Mouse (Mus musculus): ENCODE measurements around the gene Sort1.
A peak's percentile ranks its signal among the peaks of the same experiment; 100 is the strongest.

The Sort1 gene

DNA sequence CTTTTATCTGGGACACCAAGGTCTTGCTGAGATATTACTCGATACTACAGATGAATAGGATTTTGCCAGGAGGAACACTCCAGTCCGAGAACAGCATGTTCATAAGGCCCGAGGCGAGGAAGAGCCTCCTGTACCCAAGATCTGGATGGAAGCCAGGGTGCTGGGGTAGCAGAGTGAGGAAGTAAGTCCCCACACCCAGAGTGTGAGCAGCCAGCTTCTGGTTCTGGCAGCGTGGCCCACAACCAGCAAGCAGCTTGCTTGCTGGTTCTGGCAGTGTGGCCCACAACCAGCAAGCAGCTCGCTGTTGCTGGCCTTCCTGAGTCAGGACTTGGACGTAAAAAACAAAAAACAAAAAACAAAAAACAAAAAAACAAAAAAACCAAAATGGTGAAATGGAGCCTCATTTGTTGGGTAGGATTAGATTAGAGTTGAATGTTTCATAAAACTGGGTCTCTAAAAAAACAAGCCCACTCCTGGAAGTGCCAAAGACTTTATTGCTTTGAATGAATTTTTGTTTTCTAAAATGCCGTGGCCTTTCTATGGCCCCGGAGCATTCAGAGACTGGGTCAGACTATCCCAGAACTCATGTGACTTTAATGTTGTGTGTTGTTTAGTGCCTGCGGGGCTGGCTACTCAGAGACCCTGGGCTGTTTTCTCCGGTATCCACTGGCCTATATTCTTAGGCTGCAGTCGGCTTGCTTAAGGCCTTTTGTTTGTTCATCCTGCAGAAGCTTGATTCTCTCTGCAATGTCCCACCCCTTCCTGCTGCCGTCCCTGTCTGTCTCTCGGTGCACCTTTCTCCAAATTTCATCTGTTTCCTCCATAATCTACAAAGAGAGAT is 11.7 kb downstream of the Sort1 start:
- ATAC-seq (ENCODE audit: low TSS enrichment): peak; percentile 50

DNA sequence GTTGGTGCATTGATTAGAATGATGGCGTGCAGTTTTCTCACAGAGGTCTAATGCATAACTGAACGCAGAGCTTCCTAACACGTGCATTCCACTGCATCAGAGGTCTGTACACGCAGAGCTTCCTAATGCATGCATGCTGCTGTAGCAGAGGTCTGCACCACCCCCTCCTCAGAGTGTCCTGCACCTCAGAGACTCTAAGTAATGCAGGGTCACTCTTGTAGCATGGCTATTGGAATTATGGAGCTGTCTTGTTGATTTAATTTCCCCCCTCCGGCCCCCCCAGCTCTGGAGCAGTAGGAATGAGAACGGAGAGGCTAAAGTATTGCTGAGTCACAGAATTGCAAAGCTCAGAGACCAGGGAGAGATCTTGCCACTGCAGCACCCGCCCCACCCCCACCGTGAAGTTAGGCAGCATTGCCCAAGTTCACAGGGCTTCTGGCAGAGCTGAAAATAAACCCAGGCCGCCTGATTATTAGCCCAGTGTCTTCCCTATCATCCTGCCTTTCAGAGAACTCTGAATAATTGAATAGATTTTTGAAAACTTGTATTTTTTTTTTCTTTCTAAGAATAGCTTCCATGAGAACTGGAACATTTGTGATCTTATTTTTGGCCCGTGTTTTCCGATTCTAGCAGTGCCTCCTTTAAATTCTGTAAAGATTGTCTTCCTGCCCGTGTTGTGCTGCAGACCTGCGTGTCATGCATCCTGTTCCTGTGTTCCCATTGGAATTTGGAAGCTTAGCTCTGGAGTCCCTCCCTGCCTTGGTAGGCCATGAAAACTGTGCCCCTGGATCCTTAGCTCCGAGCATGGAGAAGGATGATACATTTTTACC is 12.6 kb downstream of the Sort1 start:
- ATAC-seq (ENCODE audit: low TSS enrichment): peak; percentile 33

DNA sequence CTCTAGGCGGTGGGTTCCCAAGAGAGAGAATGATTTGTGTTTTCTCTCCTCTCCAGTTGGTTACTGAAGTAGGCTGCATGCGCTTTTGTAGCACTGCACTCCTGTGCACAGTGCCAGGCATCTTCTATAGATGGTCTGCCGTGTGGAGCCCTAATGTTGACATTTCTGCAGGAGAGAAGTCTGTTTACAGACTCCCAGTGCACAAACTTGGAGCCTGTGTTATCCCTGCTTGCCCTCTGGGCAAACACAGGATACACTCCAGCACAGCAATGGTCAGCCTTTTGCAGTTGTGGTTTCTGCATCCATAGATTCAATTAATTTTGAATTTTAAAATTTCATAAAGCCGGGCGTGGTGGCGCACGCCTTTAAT is 13.2 kb downstream of the Sort1 start:
- ATAC-seq (ENCODE audit: low TSS enrichment): peak; percentile 15; the same call in 1 of the 2 replicates

DNA sequence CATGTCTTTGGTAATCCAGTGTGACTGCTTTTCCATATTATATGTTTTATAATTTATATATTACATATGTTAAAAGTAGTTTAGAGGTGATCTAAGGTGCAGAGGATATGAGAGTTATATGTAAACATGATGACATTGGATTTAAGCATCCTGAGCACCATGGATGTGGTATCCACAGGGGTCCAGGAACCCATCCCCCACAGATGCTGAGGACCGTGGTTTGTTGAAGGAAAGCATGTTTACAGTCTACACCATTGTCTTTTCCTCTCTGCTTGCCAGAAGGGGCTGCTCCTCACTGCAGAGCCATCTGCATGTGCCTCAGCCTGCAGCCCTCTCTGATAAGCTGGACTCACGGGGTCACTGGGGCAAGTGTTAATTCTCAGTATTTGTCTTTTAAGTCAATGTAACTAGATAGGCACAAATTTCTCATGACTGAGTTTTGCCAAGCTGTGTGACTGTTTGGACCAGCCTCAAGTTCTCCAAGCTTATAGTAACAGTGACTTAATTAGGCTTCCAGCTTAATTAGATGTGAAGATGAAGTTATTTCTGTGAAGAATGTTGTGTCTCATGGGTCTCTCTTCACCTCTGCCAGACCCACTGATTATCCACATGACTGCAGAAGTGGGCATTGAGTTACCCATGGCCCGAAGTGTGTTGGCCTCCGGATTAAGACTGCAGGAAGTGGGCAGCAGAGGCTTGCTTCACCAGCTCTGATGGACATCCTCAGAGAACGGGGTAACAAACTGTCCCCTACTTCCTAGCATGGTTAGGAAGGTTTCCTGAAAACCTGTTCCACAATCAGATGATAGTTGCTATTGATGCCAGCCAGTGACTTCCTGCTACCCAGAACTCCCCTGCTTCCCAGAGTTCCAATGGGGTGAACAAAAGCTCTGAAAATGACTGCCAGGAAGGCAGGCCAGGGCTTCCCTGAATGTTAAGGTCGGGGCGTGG is 14.0 kb downstream of the Sort1 start:
- no peak for ATAC-seq (ENCODE audit: low TSS enrichment)

DNA sequence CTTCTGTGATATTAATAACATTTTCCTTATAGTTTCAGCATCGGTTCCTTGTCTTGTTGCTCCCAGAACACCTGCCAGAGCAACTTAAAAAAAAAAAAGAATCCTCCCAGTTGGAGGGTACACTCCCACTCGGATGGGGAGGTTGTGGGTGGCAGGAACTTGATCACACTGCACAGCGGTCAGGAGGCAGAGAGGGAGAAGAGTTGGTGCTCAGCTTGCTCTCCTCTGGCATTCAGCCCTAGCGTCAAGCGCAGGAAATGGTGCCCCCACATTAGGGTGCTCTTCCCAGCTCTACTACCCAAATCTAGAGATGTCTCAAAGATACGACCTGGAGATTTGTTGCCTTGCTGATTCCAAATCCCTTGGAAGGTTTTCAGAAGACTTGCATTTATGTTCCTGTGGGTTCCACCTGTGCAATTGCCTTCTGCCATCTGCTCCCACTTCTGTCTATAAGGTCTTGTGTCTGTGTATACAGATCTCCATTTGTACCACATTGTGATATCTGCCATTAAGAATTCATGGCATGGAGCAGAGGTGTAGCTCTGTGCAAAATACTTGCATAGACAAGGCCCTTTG is 16.7 kb downstream of the Sort1 start:
- peak; percentile 13; the same call in 1 of the 2 replicates for ATAC-seq (ENCODE audit: low TSS enrichment)

DNA sequence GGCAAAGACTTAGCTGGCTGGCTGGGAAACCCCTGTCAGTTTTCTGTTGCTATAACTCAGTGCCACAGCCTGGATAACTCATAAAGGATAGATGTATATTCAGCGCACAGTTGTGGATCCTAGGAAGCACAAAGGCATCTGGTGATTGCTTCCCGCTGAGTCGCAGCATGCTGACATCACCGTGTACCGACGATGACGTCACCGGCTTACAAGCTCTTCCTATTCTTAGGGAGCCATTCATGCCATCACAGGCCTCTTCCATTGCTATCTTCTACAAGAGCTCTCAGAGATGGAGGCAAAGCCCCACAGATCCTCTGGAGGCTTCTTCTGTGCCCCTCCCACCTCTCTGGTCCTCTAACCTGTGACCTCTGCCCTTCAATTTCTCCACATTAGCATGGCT is 19.8 kb downstream of the Sort1 start:
- ATAC-seq (ENCODE audit: low TSS enrichment): no peak

DNA sequence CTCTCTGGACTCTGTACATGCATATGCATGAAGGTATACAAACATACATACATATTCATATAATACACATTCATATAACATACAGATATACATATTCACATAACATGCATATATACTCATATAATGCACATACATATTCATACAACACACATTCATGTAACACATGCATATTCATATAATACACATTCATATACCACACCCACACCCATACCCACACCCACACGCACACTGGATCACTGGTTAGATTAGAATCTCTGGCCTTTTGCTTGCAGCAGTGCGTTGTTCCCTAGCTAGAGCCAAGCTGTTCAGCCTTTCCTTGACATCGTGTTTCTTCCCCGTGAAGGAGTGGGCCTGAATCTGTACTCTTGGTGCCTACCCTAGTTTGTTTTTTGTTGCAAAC is 20.9 kb downstream of the Sort1 start:
- ATAC-seq (ENCODE audit: low TSS enrichment): no peak

DNA sequence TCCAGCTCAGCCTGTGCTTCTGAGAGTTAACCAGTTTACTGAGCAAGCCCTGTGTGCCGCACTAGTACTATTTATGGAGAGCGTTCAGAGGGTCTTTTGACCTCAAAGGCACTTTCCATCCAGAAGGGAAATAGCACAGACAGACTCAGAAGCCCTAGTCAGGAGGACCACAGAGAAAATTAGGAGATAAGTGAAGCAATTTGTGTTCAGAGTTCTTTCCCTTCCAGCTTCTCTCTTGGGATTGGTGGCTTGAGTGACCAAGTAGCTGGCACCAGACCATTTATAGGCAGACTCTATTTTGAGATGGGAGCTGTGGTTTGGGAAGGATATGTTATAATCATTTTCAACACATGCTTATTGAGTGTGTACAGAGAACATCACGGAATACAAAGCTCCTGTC is 22.5 kb downstream of the Sort1 start:
- ATAC-seq (ENCODE audit: low TSS enrichment): no peak

DNA sequence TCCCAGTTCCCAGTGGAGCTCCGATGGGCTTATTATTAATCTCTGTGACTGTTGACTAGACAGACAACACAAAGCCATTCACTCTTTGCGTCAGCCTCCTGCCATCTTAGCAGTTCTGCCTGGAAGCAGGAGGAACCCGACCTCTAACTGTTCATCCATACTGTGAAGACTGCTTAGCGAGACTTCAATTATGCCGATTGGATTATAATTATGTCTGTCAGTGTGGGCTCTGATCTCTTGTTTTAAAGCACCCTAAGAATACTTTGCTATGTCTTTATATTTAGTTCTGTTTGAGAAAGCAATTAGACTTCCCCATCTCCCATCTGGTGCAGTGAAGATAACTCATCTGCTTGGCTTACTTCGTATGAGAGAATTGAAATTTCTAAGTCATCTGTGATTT is 23.6 kb downstream of the Sort1 start:
- peak; percentile 59 for ATAC-seq (ENCODE audit: low TSS enrichment)

DNA sequence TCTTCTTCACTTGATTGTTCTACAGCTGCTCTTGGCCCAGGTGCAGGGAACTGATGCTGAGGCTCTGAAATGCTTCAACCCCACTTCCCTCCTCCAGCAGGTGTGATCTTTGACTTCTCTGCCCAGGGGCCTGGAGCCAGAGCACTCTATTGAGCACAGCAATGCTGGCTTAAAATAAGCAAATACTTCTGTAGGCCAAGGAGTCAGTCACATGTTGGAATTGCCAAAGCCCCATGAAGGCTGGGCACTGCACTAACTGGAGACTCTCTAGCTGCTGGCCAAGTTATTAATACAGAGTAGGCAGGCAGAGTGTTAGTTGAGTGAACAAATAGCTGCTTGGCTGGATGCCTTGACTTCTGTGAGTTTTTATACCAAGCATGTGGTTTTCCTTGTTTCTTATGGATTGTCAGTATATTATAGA is 27.0 kb downstream of the Sort1 start:
- no peak for ATAC-seq (ENCODE audit: low TSS enrichment)

DNA sequence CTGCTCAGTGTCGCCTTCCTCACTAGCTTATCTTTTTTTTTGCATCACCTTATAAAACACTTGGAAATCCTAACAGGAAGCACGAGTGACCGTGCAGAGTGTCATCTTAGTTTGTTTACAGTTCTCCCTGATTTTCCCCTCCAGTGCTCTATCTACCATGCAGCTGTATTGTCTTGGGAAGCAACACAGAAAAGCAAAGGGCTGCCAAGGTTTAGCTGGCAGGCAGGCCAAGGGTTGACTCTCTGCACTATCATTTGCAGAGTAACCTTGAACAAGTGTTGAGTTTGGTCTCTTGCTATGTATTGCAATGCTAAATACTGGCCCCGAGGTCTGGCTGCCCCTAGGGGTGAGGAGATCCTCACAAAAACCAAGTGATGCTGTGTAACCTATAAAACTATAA is 27.8 kb downstream of the Sort1 start:
- no peak for ATAC-seq (ENCODE audit: low TSS enrichment)

DNA sequence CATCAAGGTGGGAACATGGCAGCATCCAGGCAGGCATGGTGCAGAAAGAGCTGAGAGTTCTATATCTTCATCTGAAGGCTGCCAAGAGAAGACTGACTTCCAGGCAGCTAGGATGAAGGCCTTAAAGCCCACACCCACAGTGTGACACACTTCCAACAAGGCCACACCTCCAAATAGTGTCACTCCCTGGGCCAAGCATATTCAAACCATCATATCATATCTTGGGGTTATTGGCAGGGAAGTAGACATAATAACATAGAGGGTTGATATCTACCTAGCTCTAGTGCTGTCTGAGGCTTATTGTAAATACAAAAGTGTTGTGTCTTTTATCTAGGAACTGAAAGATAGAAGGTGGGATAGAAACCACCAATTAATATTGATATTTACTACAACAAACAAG is 28.5 kb downstream of the Sort1 start:
- no peak for ATAC-seq (ENCODE audit: low TSS enrichment)

DNA sequence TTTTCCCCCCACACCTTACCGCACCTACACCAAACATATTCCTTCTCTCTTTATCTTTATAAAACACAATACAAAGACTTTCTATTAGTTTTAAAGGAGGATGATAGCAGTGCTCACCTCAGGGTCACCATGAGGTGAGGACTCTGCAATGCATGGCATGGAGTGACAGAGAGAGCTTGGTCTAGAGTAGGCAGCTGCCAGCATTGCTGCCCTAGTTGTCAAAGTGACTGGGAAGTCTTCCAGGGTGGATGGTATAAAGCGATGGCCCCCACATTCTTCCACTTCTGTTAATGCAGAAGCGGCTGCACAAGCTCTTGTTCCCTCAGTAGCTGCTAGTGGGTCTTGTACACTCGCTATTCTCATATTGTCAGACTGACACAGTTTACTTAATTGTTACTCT is 29.3 kb downstream of the Sort1 start:
- ATAC-seq (ENCODE audit: low TSS enrichment): peak; percentile 49

DNA sequence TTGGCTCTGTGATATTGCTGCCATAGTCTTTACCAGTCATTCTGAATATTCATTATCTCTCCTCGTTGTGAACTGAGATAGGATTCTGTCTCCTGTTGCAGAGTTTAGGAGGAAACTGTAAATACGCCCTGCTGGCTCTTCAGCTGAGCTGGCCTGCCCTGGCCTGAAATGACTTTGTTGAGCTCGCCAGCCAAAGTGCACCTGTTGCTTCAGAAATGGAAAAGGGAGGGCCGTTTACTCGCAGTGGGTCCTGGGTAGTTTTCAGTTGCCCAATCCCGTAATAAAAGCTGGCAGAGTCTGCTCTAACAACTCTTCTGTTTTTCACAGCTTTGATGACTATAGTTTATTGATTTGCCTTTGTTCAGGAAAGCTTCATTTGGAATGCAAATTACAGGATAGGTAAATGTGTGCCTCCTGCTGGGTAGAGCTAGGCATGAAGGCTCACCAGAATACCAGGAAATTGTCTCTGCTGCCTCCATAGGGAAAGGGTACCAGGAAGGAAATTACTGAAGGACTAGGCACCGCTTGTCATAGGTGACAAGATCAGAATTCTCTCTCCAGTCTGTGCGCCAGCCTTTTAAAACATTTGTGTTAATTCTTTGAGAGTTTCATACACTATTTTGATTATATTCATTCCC is 30.3 kb downstream of the Sort1 start:
- ATAC-seq (ENCODE audit: low TSS enrichment): no peak

DNA sequence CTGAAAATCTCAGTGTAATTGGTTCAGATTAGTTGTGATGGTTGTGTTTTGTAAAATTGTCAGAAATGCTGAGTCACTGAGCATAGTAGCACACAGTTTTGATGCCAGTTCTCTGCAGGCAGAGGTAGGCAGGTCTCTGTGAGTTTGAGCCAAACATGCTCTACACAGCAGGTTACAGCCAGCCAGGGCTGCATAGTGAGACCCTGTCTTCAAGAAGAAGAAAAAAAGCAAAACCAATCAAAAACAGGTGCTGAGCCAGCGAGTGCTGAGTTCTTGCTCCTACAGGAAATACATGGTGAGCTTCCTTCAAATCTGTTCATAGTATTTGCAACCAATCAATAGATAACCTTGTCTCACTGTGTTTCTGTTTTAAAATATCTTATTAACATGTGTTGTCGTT is 34.6 kb downstream of the Sort1 start:
- no peak for ATAC-seq (ENCODE audit: low TSS enrichment)

DNA sequence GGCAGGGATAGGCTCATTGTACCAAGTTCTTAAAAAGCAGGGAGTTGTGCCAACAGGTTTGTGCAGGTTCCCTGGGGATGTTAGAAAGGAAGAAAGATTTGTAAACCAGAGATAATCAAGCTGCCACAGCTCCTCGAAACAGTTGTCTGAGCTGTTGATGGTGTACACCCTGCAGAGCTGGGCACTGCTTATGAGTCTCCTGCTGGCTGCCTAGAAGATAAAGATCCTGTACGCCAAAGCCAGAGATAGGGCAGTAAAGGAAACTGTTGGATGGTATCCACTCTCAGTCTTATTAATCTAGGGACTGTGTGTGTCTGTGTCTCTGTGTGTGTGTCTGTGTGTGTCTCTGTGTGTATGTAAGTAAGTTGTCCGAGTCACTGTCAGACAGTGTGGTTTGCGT is 37.8 kb downstream of the Sort1 start:
- ATAC-seq (ENCODE audit: low TSS enrichment): peak; percentile 48

DNA sequence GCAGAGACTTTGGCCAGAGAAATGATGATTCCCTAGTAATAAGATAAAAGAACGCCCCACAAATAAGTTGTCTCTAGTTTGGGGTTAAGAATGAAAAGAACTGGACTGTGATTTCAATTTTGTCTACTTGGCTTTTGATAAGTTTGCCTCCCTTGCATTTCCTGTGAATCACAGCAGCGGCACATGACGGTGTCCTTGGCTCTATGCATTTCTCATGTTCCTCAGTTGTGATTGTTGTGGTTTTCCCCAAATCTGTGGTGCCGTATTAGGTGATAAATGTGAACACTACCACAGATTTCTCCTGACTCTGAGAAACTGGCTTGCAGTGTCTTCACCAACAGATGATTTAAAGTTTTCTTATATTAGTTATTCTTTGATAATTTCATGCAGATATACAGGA is 38.3 kb downstream of the Sort1 start:
- no peak for ATAC-seq (ENCODE audit: low TSS enrichment)

DNA sequence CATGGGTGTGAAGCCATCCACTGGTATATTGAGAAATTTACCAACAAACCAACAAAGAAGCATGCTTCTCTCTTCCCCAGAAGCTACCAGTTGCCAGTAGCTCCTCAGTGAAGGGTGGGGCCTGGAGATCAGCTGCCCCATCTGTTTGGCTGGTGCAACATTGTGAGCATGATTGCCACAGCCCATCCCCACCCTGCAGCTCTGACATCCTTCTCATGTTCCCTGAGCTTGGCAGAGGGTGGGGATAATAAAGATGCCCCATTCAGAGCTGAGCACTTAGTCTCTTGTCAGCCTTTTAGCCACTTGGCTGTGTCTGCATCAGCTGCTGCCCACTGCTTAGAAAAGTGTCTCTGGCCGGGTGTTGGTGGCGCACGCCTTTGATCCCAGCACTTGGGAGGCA is 39.1 kb downstream of the Sort1 start:
- ATAC-seq (ENCODE audit: low TSS enrichment): no peak

DNA sequence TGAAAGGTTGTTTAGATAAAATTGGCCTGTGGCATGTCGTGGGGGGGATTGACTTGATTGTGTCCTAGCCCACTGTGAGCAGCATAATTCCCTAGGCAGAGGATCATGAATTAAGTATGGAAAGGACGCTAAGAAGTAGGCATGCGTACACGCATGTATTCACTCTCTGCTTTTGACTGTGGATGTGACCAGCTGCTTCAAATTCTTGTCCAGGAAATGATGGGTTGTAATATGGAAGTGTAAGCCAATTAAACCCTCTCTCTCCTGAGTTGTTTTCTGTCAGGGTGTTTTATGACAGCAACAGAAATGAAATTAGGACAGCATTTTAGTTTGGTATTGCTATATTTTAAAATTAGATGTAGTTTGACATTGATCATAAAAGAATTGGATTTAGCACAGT is 41.0 kb downstream of the Sort1 start:
- ATAC-seq (ENCODE audit: low TSS enrichment): no peak

DNA sequence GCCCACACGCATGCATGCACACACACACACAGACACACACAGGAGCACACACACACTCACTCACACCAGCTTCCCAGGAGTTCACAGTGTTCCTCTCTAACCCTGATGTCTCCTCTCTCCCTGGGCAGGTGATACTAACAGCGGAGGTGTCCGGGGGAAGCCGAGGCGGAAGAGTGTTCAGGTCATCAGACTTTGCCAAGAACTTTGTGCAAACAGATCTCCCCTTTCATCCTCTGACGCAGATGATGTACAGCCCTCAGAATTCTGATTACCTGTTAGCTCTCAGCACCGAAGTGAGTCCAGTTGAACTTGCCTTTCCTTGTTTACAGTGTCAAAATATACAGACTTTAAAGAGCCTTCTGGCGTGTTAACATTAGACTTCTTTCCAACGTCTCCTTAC is 41.6 kb downstream of the Sort1 start:
- ATAC-seq (ENCODE audit: low TSS enrichment): no peak

DNA sequence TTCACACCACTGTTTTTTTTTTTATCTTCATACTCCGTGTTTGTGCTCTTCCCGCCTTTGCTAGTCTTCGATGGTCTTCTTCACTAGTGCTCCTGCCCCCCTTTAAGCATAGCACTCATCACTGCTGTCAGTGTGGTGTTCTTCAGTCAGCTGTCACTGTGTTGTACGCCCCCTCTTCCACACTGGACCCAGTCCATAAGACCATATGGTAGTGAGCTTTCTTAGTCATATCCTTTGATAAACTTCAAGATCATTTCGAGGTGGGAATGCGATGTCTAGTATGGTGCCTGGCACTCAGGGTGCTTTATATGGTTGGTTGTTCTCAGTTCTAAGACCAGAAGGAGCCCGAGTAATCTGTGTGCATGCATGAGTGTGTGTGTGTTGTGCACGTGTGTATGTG is 43.4 kb downstream of the Sort1 start:
- peak; percentile 46 for ATAC-seq (ENCODE audit: low TSS enrichment)

Data from frontal cortex, adult (tissue).